Mouse (Mus musculus) lung, postnatal 36 days (tissue): Measurements from ENCODE around the gene Zfp941.
A peak's percentile ranks its signal among the peaks of the same experiment; 100 is the strongest.

Experiments
- DNase-seq: peaks from one replicate; pipeline ENCODE4 v3.0.0; 2022; ENCODE audit warnings: mixed read lengths

The Zfp941 gene

DNA sequence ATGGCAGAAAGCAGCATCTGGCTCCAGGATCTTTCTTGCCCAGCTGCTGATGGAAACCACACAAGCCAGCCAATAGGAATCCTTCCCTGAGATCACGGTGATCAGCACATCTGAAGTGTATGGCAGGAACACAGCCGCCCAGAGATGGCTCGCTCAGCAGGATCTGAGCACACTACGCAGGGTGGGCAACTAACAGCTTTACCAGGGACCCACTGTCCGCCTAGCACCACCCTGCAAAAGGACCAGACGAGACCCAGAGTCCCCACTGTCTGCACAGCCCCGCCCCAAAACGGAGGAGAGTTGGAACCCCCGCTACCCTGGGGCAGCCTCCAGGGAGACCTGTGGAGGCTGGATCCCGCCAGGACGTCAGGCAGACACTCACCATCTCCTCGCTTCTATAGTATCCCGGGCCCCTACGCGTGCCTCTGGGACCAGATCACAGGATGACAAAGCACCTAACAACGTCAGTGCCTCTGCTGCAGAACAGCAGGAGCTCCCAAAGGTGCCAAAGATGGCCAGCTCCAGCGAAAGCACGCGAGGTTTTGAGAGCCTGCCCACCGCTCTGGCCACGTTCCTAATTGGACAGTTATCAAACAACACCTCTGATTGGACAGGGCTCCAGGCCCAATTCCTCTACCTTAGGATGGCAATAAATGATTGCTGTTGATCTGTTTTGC is at the start of gene Zfp941:
Gene Zfp941, minus strand, starts transcription at position 526 of the 677 bp plus-strand sequence.
- DNase-seq: peak; percentile 33

DNA sequence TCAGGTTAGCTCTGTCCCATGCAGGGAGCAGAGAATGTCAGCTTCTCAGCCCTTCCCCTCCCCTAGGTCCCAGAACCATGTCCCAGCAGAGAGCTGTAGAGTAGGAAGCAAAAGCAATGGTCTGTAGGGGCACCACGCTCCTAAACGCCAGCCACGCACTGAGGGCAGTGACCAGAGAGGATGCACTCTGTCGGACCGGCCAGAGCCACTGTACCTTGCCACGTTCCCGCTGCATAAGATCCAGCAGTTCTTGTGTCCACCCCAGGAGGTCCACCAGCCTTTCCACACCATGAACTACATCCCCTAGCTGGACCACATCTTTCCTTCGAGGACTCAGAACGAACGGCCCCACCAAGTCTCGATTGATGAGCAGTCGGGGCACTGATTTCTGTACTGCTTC is 42.8 kb upstream of the Zfp941 start:
- DNase-seq: no peak

DNA sequence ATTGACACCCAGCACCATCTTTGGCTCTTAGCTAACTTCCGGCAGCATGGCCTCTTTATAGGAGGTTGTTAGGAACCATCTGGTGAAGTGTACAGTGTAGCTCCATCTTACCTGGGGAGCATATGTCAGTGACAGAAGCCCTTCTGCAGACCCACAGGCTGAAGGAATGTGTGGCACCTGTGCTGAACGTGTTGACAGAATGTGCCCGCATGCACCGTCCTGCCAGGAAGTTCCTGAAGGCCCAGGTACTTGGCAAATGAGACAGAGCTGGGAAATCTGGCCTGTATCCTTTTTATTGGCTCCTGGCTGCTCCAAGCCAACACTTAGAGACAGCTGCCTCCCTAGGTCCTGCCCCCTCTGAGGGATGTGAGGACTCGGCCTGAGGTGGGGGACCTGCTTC is 38.8 kb upstream of the Zfp941 start:
- DNase-seq: no peak

DNA sequence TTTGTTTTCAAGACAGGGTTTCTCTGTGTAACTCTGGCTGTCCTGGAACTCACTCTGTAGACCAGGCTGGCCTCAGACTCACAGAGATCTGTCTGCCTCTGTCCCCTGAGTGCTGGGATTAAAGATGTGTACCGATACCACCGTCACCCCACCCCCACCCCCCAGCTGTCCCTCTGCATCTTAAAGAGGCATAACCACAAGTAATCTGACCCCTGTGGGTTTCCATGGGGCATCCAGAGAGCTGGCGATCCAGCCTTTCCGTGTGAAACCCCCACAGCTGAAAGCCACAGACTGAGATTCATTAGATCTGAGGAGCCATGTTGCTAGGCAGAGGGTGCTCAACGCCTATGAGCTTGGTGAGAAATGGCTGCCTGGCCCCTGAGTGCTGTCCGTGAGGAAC is 38.0 kb upstream of the Zfp941 start:
- DNase-seq: no peak

DNA sequence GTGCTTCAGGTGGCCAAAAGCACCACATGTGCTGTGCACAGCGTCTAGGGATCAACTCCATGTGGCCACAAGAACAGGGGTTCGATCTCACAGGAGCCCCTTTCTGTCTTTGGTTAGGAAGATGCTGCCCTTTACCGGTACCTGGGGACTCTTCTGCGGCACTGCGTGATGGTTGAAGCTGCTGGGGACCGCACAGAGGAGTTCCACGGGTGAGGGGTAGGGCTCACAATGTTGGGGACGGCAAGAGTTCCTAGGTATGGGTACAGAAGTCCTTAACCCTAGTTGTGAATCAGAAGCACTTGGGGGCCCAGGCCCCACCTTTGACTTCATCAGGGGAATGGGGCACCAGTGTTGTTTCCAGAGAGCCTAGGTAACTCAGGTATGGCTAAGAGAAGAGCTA is 36.8 kb upstream of the Zfp941 start:
- DNase-seq: no peak

DNA sequence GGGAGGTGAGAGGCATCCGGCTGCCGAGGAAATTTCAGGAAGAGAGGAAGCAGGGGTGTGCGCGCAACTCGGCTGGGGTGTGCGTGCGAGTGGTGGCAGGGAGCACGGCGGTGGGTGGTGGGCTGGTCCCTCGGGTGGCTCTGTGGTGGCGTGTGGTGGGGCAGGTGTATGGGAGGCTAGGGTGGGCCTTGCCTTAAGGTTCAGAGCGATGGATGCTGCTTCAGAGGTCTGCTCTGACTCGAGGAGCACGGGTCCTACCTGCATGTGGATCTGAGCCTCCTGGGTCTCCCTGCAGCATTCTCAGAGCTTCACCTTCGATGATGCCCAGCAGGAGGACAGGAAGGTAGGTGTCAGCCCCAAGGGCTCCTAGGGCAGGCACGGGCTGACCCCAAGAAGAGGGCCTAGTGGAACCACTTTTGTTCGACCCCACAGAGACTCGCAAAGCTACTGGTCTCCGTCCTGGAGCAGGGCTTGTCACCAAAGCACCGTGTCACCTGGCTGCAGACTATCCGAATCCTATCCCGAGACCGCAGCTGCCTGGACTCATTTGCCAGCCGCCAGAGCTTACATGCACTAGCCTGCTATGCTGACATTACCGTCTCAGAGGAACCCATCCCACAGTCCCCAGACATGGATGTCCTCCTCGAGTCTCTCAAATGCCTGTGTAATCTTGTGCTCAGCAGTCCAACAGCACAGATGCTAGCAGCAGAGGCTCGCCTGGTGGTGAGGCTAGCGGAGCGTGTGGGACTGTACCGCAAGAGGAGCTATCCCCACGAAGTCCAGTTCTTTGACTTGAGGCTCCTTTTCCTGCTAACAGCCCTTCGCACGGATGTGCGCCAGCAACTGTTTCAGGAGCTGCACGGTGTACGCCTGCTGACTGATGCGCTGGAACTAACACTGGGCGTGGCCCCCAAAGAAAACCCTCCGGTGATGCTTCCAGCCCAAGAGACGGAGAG is 35.9 kb upstream of the Zfp941 start, which contains the start of gene Bet1l:
Gene Bet1l, minus strand, starts transcription at position 28 of the 956 bp plus-strand sequence.
- no peak for DNase-seq

DNA sequence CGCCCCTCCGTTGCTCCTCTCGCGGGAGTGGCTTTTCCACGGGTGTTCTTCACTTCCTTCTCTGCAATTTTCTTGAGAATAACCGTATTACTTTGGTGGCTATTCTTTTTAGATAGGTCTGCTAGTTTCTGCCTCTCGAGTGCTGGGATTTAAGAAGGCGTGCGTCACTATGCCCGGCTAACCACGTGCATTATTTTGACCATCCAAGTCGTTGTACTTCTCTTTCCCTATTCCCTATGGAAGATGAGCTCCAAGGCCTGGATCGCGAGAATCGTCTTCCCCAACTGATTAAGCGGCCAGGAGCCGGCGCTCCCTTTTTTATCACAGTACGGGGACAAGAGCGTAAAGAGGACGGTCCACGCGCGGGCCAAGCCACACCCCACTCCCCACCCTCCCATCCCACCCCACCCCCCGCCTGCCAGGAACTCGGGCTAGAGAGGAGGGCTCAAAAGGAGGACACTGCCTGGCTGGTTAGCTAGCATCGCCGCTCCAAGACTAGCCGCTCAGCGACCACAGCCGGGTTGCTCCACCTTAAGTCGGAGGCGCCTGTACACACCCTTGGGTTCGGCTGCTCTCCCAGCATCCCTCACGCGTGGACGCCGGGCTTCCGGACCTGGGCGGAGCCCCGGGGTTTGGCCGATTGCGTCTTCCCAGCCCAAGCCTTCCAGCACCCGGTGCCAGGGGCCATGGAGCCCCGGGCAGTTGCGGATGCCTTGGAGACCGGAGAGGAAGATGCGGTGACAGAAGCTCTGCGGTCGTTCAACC is 35.0 kb upstream of the Zfp941 start, which contains the start of gene Ric8a:
Gene Ric8a, plus strand, starts transcription at position 173 of the 765 bp plus-strand sequence.
- DNase-seq: peak; percentile 95

DNA sequence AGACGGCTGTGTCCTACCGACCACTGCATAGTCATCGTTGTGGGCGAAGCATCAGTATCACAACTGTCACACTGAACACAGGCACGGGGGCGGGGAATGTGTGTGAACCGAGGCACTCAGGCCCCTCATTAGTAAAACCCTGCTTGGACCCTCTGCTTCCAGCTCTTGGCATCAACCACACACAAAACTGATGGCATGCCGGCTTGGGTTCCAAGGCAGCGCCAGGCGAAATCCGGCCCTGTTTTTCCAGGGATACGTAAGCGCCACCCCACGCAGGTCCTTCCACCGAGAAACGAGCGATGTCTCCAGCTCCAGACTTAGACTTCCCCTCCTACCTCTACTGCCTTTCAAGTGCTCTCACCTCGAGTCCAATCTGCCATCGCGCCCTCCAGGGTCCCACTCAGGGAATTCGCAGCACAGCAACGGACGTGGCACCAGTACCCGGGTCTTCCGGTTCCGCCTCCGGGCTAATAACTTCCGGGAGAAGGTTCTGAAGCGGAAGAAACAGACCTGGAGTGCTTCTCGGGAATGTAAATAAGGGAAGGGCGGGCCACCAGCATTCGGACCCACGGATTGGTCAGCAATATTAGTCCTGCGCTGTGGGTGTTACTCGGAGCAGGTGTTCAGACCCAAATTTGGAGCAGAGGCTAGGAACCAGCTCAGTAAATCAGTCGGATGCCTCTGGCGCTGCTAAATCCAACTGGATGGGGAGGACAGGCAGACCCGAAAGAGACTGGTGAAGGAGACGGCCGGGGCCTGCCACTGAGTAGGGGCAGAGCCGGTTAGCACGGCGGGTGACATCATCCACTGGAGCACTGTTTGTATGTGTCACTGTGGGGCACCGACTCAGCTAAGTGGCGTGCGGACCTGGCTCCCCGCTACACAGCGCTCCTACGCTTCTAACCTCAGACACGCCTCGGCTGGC is 34.1 kb upstream of the Zfp941 start, which contains the start of gene Gm45785:
Gene Gm45785, minus strand, starts transcription at position 472 of the 925 bp plus-strand sequence.
- peak; percentile 96 for DNase-seq

DNA sequence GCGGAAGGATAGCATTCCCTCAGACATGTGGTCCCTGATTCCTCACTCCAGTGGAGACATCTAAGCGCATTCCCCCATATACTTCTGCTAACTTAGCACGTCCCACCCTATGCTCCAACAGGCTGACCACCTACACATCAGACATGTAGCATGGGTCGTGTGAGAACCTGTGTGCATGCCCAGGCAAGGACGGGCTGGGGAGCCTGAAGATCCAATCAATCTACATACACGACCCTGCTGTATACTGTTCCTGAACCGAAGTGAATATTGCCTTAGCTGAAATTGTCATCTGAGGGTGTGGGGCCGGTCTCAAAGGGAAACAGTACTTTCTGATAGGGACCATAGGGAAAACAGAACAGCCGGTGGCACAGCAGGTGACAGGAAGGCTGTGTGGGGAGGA is 33.2 kb upstream of the Zfp941 start:
- no peak for DNase-seq

DNA sequence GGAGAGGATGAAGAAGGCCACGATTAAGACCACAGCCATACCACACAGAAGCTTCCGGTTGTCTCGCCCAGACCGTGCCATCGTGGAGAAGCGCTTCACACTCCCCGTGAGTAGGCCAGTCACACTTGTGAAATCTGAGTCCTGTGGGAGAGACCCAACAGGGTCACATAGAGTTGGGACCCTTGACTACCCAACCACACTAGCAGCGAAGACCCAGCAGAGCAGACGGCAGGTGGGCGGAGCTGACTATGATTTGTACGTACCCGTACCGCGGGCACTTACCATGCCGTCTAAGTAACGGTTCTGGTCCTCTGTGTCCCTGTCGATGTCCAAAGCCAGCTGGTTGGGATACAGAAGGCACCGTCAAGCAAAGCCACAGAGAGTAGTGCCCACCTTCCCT is 32.5 kb upstream of the Zfp941 start:
- DNase-seq: no peak

DNA sequence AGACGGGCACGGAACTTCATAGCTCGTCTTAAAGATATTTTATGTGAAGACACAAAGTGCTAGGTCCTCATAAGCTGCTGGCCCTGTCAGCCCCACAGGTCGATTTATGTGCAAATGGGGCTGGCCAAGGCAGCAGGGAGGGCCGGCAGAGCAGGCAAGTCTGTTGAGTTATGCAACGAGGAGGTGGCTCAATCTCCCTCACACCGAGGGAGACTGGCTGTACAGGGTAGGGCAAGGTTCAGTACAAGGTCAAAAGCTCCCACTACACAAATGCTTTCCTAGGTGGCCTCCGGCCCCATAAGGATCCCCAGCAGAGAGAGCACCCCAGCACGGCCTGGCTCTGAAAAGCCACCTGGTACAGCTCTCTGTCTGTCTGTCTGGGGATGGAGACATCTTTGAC is 31.4 kb upstream of the Zfp941 start:
- DNase-seq: no peak

DNA sequence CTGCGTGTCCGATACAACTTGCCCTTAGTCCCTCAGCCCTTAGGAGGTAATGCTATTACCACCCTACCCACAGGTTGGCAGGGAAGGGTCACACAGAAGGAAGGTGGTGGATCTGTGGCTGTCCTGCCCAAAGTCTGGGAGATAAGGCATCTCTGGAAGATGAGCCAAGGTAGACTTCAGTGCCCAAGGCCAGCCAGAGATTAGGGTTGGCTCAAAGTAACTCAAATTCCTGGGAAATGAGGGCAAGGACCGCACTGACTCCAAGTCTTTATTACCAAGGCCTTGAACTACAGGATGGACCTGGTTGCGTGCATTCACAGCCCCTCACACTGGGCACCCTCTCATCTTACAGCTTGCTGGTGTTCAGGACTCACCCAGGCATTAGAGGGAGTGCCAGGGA is 29.9 kb upstream of the Zfp941 start:
- no peak for DNase-seq

DNA sequence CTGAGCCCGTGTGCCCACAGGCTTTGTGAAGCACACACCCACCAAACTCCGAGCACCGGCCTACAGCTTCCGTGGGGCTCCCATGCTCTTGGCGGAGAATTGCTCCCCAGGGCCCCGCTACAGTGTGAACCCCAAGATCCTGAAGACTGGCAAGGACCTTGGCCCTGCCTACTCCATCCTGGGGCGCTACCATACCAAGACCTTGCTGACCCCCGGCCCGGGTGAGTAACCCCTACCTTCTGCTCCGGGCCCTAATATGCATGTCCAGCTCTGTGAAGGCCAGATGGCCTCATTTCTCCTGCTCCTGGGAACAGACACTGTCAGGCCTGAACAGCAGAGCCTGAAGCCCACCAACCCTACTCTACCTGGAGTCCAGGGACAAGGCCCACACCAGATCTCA is 26.6 kb upstream of the Zfp941 start:
- DNase-seq: no peak

DNA sequence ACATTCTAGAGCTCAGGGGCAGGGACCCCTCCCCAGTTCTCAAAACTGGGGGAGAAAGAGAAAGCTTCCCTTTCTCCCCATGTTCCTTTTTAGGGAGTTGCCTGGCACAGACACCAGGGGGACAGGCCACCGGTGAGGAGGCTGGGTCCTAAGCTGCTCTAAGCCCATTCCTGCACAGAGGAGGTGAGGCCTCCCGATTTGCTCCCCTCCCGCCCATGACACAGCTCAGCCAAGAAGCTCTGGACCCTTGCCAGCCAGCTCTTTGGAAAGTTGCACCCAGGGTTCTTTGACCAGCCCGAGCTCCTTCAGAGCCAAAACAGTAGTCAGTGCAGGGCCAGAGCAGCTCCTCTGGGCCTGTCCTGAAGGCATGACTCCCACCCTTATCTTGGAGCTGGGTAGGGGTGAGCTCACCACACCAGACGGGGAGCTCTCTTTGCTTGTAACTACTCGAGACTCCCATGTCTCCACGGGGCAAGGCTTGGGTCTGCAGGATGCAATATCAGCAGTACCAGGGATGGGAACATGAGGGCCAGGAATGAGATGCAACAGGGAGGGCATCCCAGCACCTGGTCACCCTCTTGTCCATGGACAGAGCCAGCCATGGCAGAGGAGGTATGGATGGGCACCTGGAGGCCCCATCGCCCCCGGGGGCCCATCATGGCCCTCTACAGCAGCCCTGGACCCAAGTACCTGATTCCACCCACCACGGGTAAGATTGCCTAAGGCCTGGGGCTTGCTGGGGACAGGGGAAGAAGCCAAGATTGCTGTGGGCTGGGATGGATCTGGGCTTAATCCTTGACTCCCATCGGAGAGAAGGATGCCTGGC is 26.0 kb upstream of the Zfp941 start, which contains the start of gene Odf3:
Gene Odf3, plus strand, starts transcription at position 51 of the 826 bp plus-strand sequence.
- DNase-seq: peak; percentile 42

DNA sequence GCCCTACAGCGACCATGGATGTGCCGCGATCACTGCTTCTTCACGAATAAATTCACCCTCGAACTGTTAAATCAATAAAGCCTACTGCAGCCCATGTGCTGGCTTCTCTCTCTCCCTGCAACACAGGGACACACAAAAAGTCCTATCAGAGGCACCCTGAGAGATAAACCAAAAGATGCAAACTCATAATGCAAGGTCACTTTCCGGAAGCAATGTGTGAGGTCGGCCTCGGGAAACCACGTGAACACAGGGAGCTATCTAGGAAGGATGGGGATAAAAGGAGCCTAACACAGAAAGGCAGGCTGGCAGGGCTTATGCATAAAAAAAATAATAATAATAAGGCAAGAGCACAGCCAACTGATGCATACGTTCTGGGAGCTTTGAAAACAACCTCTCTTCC is 24.7 kb upstream of the Zfp941 start:
- no peak for DNase-seq

DNA sequence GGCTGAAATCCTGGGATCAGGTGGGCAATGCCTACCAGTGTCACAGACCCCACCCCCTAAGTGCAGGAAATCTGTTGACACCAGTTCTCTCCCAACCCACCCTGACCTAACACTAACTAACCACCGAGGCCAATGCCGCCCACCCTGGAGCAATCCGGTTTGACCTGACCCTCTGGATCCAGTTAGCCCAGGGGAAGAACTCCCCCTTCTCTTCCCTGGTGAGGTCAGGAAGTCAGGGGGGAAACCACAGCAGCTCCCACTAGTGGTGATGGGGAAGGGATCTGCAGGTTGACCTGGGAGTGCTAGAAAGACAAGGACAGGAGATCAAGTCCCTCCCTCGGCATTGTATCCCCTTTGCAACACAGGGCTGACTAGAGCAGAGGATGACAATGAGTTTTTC is 23.7 kb upstream of the Zfp941 start:
- no peak for DNase-seq

DNA sequence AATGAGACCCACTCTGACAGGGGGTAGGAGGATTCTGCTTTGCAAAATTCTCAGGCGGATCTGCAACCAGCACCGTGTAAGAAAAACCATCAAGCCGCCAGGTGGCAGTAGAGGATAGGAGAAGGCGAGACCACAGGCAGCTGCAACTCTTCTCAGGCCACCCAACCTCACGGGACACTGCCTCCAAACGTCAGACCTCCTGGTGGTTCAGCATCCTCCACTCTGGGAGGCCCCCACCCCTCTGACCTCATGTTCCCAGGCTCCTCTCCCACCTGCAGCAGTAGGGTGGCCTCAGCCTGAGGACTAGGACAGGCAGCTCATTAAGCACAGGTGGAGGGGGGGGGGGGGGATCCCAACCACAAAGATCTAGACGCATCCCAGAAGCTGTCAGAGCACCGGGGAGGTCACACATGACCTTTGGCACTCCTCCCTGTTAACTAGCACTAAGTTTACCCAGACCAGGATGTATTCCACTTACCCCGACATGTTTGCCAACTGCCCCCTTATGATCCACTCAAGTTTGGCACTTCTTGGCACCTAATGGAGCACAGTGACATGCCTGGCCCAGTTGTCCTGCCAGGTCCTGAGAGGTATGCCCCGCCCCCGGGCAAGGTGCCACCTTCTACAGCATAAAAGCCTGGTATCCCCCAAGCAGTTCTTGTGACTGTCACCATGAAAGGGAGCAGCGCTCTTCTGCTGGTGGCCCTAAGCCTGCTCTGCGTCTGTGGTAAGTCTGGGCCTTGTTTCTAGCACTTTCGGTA is 23.1 kb upstream of the Zfp941 start, which contains the start of gene Scgb1c1:
Gene Scgb1c1, plus strand, starts transcription at position 643 of the 761 bp plus-strand sequence.
- DNase-seq: peak; percentile 95

DNA sequence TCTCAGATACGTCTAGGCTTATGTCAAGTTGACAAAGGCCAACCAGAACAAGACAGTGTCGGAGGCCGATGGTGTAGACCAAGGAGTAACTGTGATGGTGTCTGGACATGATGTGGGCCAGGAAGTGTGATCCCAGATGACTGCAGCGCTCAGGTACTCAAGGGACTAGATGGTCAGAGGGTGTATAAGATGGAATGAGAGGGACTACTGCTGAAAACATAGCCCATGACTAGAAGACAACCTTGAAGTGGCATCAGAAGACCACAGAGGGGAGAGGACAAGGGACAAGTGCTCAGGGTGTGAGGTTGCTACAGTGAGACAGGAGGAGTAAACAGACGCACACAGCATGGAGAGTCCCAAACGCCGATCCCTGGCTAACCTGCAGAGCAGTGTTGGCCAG is 21.8 kb upstream of the Zfp941 start:
- no peak for DNase-seq

DNA sequence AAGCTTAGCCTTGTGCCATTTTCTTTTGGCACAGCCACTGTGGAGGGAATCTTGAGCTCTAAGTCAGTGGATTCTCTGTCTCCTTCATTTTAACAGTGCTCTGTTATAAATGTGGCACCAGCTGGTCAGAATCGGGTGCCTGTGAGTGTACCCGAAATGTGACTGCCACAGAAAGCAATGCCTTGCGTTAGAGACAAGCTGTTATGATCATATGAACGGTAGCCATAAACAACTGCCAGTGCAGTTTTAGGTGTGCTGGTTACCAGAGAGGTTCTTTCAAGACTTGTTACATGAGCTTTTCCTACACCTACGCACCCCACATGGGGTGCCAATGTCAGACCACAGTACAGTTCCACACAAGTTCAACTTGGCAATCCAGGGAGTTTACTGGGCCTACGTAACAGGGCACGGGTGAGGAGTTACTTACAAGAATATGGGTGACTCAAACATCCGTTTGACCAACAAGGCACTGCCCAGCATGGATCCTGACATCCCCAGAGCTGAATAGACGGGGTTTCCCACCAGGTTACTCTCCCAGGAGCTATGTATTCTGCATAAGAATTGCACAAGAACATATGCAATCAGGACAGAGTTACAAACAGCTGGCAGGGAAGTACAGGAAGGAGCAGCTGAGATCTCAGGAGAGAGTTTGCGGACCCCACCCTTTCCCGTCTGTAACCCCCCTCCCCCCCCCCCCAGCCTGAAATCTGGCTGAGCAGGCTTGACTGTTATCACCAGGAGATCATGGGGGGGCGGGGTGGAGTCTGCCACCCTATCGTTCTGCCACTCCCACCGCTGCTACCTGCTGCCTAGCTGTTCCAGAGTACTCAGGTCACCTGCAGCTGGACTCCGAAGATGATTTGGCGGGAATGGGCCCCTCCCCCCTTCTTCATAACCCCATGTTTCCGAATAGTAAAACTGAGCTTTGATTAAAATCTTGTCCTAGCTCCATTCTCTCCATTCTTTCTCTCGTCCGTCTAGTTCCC is 19.1 kb upstream of the Zfp941 start:
- DNase-seq: peak; percentile 41
